Mouse (Mus musculus) heart, adult 2 months (tissue): ENCODE measurements around the gene Vasn. TPM values are rescaled to one million over a fixed set of nuclear protein-coding genes. Genes with fewer than 3 reads are reported as not detected.

Source experiments
- DNase-seq, 2 experiments: peaks; one replicate each; pipeline ENCODE4 v3.0.0; 2021
- H3K27ac ChIP-seq: fragments of 200-600 bp; 2 replicates; pipeline ENCODE4 v1.8.1; 2022
- H3K27me3 ChIP-seq: fragments of 200-500 bp; 2 replicates; pipeline ENCODE4 v1.6.1; 2012; ENCODE audit warnings: mild to moderate bottlenecking, low read length, inconsistent platforms, mixed read lengths; ENCODE audit not compliant: control insufficient read depth, insufficient read depth
- H3K36me3 ChIP-seq: fragments of 200-500 bp; 2 replicates; pipeline ENCODE4 v1.6.1; 2012; ENCODE audit warnings: low read length, inconsistent platforms; ENCODE audit not compliant: control insufficient read depth, insufficient read depth
- H3K4me1 ChIP-seq: fragments of 200-500 bp; 2 replicates; pipeline ENCODE4 v1.6.1; 2011; ENCODE audit warnings: low read length; ENCODE audit not compliant: control insufficient read depth, insufficient read depth
- H3K4me3 ChIP-seq: fragments of 200-600 bp; 2 replicates; pipeline ENCODE4 v1.8.1; 2022
- H3K79me2 ChIP-seq: fragments of 200-500 bp; replicated peaks from 2 replicates; pipeline ENCODE4 v1.6.1; 2012; ENCODE audit warnings: mild to moderate bottlenecking, inconsistent platforms, low read length, moderate library complexity, mixed read lengths; ENCODE audit not compliant: control insufficient read depth, insufficient read depth
- H3K9ac ChIP-seq: fragments of 200-500 bp; 2 replicates; pipeline ENCODE4 v1.6.1; 2012; ENCODE audit warnings: low read depth, mild to moderate bottlenecking, control low read depth, inconsistent platforms, low read length, mixed read lengths
- CTCF ChIP-seq: fragments of 200-600 bp; IDR thresholded peaks from 2 replicates; pipeline ENCODE4 v1.8.1; 2022; ENCODE audit warnings: antibody characterized with exemption, mild to moderate bottlenecking, moderate library complexity
- EP300 ChIP-seq: fragments of 200-500 bp; IDR thresholded peaks from 2 replicates; pipeline ENCODE4 v1.6.1; 2011; ENCODE audit warnings: low read depth, low read length, control low read depth; ENCODE audit not compliant: insufficient read depth
- POLR2A ChIP-seq: fragments of 200-500 bp; IDR thresholded peaks from 2 replicates; pipeline ENCODE4 v1.6.1; 2011; ENCODE audit warnings: mild to moderate bottlenecking, low read depth, low read length, control low read depth; ENCODE audit not compliant: insufficient read depth
- WGBS: fragments of 180-500 bp; shearing (Covaris S2); methylation state at CpG from one replicate; pipeline ENCODE4 v1.1.7; 2018; 5-methylcytosine and 5-hydroxymethylcytosine counted together
- intact Hi-C: fragments of 180-260 bp; cut with DNase I; formaldehyde crosslinking; loops from one replicate; pipeline ENCODE4 v1.15.1; 2025
- polyA plus RNA-seq: library from polyadenylated mRNA; depleted of rRNA; stranded (reverse); fragments of >200 nt; gene quantifications from 2 replicates; pipeline ENCODE4 v1.2.3, GENCODE M21; 2012
- total RNA-seq, 2 experiments: library from RNA; stranded (reverse); gene quantifications; 2 replicates each; pipeline ENCODE4 v1.2.3; 2021

Gene Vasn
- total and polyA plus RNA-seq, 3 experiments = 9.2 to 23.9 (median 10.5) TPM

- Histone ChIP-seq H3K9ac (no peak overlapping the region), H3K79me2 (no peaks in the 10 kb centered on the region), H3K27me3 (no peaks in the 10 kb centered on the region), H3K4me1 (peaks cover 4% of the 10 kb centered on the region; the same call in 1 of the 2 replicates), H3K4me3 (no peak overlapping the region), H3K36me3 (no peaks in the 10 kb centered on the region), H3K27ac (no peak overlapping the region)
- WGBS = 81% methylated on average over 3 of the region's 3 CpGs
- no peak for DNase-seq
- intact Hi-C loops = no loop called here
- TF ChIP-seq CTCF (no peak), POLR2A (no peak), EP300 (no peak)
These were observed 40.1 kb upstream of the Vasn start for GRCm38 (mm10) chr16:4599616-4600015.

DNA sequence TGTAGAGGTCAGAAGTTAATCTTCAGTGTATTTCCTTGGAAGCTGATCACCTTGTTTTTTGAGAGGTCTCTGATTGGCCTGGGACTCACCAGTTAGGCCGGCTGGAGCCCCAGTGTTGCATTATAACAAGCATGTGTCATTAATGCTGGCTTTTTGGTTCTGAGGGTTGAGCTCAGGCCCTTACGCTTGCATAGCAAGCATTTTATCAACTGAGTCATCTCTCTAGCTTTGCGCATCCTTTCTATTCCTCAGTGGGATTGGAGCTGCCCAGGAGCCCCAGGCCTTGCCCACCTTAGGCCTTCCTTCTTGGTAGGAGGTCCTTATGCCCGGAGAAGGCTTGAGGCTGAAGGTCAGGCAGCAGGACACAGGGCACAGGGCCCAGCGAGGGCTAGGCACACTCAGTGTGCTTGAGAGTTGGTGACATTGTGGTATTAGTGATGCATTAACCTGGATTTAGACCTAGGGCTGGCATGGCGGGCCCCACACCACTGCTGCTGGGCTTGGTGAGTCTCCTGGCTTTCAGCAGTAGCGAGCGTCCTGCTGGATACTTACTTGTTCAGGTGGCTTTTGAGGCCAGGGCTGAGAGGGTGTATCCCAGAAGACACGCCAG is 38.9 kb upstream of the Vasn start:
- Histone ChIP-seq H3K27me3 (no peaks in the 10 kb centered on the region), H3K79me2 (no peaks in the 10 kb centered on the region; the same call in 1 of the 2 replicates), H3K27ac (no peak overlapping the region), H3K36me3 (no peaks in the 10 kb centered on the region), H3K9ac (no peak overlapping the region), H3K4me1 (peaks cover 5% of the 10 kb centered on the region), H3K4me3 (no peak overlapping the region)
- no peak for TF ChIP-seq POLR2A
- no peak for TF ChIP-seq EP300
- TF ChIP-seq CTCF = no peak
- intact Hi-C loops = no loop called here
- no peak for DNase-seq
- WGBS = 80% methylated on average over 9 of the region's 9 CpGs

DNA sequence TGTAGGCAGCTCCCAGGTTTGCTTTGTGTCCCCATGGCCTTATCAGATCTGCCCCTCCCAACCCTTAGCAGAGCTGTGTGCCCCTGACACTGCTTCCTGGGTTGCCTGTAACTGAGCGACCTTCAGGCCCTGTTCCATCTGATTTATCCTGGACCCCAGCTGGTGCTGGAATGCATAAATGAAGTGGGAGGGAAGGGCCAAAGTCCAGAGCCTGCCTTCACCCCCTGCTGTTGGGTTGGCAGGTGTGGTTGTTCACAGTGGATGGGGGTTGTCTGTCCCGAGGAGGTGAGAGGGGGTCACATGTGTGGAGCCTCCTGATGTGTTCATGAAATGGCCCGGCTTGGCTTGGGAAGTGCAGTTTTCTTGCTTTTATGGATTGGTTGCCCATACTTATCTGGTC is 37.6 kb upstream of the Vasn start:
- no peak for TF ChIP-seq EP300
- TF ChIP-seq CTCF = no peak
- no peak for TF ChIP-seq POLR2A
- H3K79me2 ChIP-seq = no peaks in the 10 kb centered on the region; the same call in 1 of the 2 replicates
- no peaks in the 10 kb centered on the region for H3K27me3 ChIP-seq
- no peak overlapping the region for H3K4me3 ChIP-seq
- intact Hi-C loops = no loop called here
- H3K36me3 ChIP-seq = no peaks in the 10 kb centered on the region
- 41% methylated on average over 3 of the region's 3 CpGs for WGBS
- no peak overlapping the region for H3K9ac ChIP-seq
- H3K4me1 ChIP-seq = peaks cover 17% of the 10 kb centered on the region
- DNase-seq = no peak
- no peak overlapping the region for H3K27ac ChIP-seq

- Histone ChIP-seq H3K79me2 (no peaks in the 10 kb centered on the region; the same call in 1 of the 2 replicates), H3K4me3 (no peak overlapping the region), H3K4me1 (peaks cover 22% of the 10 kb centered on the region), H3K9ac (no peak overlapping the region), H3K36me3 (no peaks in the 10 kb centered on the region), H3K27me3 (no peaks in the 10 kb centered on the region), H3K27ac (no peak overlapping the region)
- no peak for TF ChIP-seq CTCF
- TF ChIP-seq POLR2A = no peak
- TF ChIP-seq EP300 = no peak
- intact Hi-C loops = no loop called here
- no peak for DNase-seq
- WGBS = 33% methylated on average over 7 of the region's 7 CpGs
These were observed 36.8 kb upstream of the Vasn start for GRCm38 (mm10) chr16:4602766-4603452.

DNA sequence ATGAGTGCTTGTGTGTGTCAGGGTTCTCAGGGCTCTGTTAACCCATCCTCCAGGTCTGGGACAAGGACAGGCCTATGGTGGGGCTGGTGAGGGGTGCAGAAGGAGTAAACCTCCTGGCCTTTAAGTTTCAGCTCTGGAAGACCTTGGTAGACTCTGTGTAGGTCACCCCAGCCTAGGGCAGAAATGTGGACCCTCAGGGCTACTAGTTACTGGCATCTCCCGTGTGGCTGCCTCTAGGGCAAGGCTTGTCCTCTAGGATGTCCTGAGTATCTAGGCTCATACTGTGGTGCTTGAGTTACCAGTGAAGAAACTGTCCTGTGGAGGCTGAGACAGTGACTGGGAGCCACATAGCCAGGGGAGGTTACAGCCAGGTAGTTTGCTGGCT is 36.3 kb upstream of the Vasn start:
- H3K4me3 ChIP-seq = no peak overlapping the region
- no peak overlapping the region for H3K9ac ChIP-seq
- H3K4me1 ChIP-seq = peaks cover 22% of the 10 kb centered on the region
- WGBS = 52% methylated on average over 1 of the region's 1 CpGs
- no peaks in the 10 kb centered on the region for H3K27me3 ChIP-seq
- no peak for DNase-seq
- H3K27ac ChIP-seq = no peak overlapping the region
- intact Hi-C loops = no loop called here
- H3K79me2 ChIP-seq = no peaks in the 10 kb centered on the region; the same call in 1 of the 2 replicates
- TF ChIP-seq EP300 (no peak), CTCF (no peak), POLR2A (no peak)
- no peaks in the 10 kb centered on the region for H3K36me3 ChIP-seq

GRCm38 (mm10) chr16:4604293-4604837 is 35.4 kb upstream of the Vasn start:
- H3K27ac ChIP-seq = no peak overlapping the region
- TF ChIP-seq POLR2A = no peak
- TF ChIP-seq CTCF = no peak
- TF ChIP-seq EP300 = no peak
- no peak overlapping the region for H3K4me3 ChIP-seq
- no peaks in the 10 kb centered on the region; the same call in 1 of the 2 replicates for H3K79me2 ChIP-seq
- DNase-seq = no peak
- no peaks in the 10 kb centered on the region for H3K27me3 ChIP-seq
- intact Hi-C loops = no loop called here
- no peaks in the 10 kb centered on the region for H3K36me3 ChIP-seq
- WGBS = 68% methylated on average over 11 of the region's 11 CpGs
- H3K9ac ChIP-seq = no peak overlapping the region
- H3K4me1 ChIP-seq = peaks cover 22% of the 10 kb centered on the region
